Mouse (Mus musculus) kidney, postnatal 0 days (tissue): Measurements from ENCODE around the gene Sdc1. TPM values are rescaled to one million over a fixed set of nuclear protein-coding genes. Genes with fewer than 3 reads are reported as not detected.

Experiments used
- ATAC-seq: fragments of 200-750 bp; cut with Nextera tagmentation; replicated peaks from 2 replicates; pipeline ENCODE4 v1.8.0; 2017; ENCODE audit warnings: low read depth, moderate number of reproducible peaks, moderate TSS enrichment, moderate library complexity; ENCODE audit not compliant: low FRiP score
- DNase-seq: peaks from one replicate; pipeline ENCODE4 v3.0.0-alpha.2; 2016; ENCODE audit warnings: low spot score
- H3K27ac ChIP-seq: fragments of 300-500 bp; sonication (generic); 2 replicates; pipeline ENCODE4 v1.5.1; 2014; ENCODE audit warnings: mild to moderate bottlenecking
- H3K27me3 ChIP-seq: fragments of 300-500 bp; sonication (generic); 2 replicates; pipeline ENCODE4 v1.6.1; 2014; ENCODE audit warnings: low read length, mixed read lengths; ENCODE audit not compliant: insufficient read depth
- H3K36me3 ChIP-seq: fragments of 300-500 bp; sonication (generic); 2 replicates; pipeline ENCODE4 v1.6.1; 2014; ENCODE audit warnings: low read length, mixed read lengths; ENCODE audit not compliant: insufficient read depth
- H3K4me1 ChIP-seq: fragments of 300-500 bp; sonication (generic); replicated peaks from 2 replicates; pipeline ENCODE4 v1.6.1; 2014; ENCODE audit warnings: antibody characterized with exemption, low read length, mixed read lengths; ENCODE audit not compliant: insufficient read depth
- H3K4me2 ChIP-seq: fragments of 300-500 bp; sonication (generic); 2 replicates; pipeline ENCODE4 v1.6.1; 2014; ENCODE audit warnings: mild to moderate bottlenecking, low read length, moderate library complexity, mixed read lengths
- H3K4me3 ChIP-seq: fragments of 300-500 bp; sonication (generic); replicated peaks from 2 replicates; pipeline ENCODE4 v1.5.1; 2014; ENCODE audit warnings: low read depth, low read length
- H3K9ac ChIP-seq: fragments of 300-500 bp; sonication (generic); 2 replicates; pipeline ENCODE4 v1.6.1; 2014; ENCODE audit warnings: low read depth, low read length
- H3K9me3 ChIP-seq: fragments of 300-500 bp; sonication (generic); replicated peaks from 2 replicates; pipeline ENCODE4 v1.6.1; 2016; ENCODE audit warnings: low read length, inconsistent platforms, mixed read lengths
- CTCF ChIP-seq: IDR thresholded peaks from 2 replicates; pipeline ENCODE4 v1.5.1; 2016; ENCODE audit warnings: antibody characterized with exemption, low read depth, mild to moderate bottlenecking, moderate library complexity
- WGBS: fragments of 180-500 bp; shearing (Covaris S2); extraction: QIAGEN DNeasy Blood & Tissue Kit; methylation state at CpG from one replicate; pipeline ENCODE4 v1.1.7; 2014; 5-methylcytosine and 5-hydroxymethylcytosine counted together
- polyA plus RNA-seq: library from polyadenylated mRNA; unstranded; fragments of >200 nt; fragmentation: Nextera tagmentation; extraction: Ambion mirVana; gene quantifications from 2 replicates; pipeline ENCODE4 v1.2.1, GENCODE M21; 2015

The Sdc1 gene
- polyA plus RNA-seq, 1 experiment from 2014 or later, result 39.0 TPM

DNA sequence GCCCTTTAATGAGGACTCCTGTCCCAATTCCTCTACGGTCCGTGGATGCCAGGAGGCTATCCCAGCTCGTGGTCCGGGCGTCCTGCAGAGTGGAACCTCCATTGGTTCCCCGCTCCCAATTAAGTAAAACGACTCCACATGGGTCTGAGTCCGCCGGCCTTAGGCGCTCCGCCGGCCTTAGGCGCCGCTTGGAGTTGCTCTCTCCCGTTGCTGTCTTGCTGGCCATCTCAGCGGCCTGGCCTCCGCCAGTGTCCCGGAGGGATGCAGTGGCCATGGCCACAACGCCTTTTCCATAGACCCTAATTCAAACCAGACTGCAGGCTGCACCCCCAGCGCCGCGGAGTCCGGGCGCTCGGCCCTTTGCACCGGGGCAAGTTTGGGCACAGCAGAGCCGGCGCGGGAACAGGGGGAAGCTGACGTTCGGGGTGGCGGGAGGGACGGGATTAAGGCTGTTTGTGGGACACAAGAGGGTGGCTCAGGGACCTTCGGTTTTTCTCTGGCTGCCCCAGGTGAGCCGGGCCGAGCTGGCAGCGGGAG lies 789 bp downstream of the Sdc1 start:
- DNase-seq, result peak; percentile 47
- H3K4me3 ChIP-seq, result peak overlapping the region; percentile 76
- H3K4me2 ChIP-seq, result peak overlapping the region; percentile 100
- peak overlapping the region; percentile 77 for H3K27ac ChIP-seq
- WGBS, result under 1% methylated on average over 37 of the region's 37 CpGs
- no peaks in the 10 kb centered on the region for H3K9me3 ChIP-seq
- no peak for TF ChIP-seq CTCF
- peak; percentile 9 for ATAC-seq
- no peaks in the 10 kb centered on the region for H3K36me3 ChIP-seq
- H3K9ac ChIP-seq, result peak overlapping the region; percentile 68
- no peaks in the 10 kb centered on the region for H3K27me3 ChIP-seq
- H3K4me1 ChIP-seq, result 0 out of 2 replicates have a peak, but pooled peaks cover 3% of the 10 kb centered on the region

DNA sequence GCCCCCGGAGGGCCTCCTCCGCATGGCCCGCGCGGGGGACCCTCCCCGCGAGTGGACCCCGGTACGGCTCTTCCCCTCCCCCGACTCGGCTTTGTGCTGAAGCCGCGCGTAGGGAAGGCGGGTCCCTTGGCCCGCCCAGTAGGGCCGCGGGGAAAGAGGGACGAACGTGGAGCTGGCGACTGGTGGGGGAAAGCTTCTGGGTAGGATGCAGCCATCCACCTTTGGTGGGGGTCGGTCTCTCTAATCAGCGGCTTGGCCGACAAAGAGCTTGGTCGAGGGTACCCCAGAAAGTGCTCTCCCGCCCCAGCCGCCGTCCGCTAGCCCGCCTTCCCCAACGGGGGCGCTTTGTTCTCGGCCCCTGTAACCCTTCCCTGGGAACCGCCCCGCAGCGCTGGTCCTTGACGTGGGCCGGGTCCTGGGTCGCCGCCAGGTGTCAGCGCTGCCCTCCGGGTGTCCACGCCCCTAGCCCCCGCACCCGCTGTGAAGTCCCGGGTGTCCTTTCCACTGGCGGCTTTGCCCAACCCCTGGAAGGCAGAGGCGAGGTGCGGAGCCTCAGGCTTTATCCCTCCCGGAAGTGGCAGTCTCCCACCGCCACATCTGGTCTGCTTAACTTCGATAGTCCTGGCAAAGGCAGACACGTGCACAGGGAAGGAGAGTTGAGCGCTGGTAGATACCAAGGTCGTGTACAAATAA lies 1.5 kb downstream of the Sdc1 start:
- peak; percentile 44 for TF ChIP-seq CTCF
- DNase-seq (peak; percentile 60), ATAC-seq (0 out of 2 replicates have a peak, but pooled peaks have one; percentile 12)
- peaks cover 4% of the 10 kb centered on the region; the same call in 1 of the 2 replicates for H3K4me1 ChIP-seq
- no peaks in the 10 kb centered on the region for H3K36me3 ChIP-seq
- H3K27ac ChIP-seq, result peak overlapping the region; percentile 77
- H3K4me3 ChIP-seq, result peak overlapping the region; percentile 76
- H3K9me3 ChIP-seq, result no peaks in the 10 kb centered on the region
- H3K27me3 ChIP-seq, result no peaks in the 10 kb centered on the region
- WGBS, result 1% methylated on average over 53 of the region's 55 CpGs
- peak overlapping the region; percentile 100 for H3K4me2 ChIP-seq
- H3K9ac ChIP-seq, result peak overlapping the region; percentile 68

DNA sequence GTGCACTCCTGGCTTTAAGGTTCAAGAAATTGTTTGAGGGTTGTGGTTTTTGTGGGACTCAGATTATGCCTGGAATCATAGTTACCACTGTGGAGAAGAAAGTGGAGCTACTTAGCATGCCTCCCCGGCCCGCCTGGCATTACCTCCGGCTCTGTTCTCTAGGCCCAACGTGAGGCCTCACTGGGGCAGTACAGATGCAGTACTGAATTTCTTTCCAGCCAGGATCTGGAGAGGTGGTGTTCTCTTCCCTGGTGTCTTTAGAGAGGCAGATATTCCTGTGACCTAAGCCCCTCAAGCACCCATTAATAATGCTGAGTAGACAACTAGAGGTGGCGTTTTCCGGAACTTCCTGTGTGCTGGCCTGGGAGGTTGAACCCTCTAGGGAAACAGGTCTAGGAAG lies 2.2 kb downstream of the Sdc1 start:
- 23% methylated on average over 6 of the region's 6 CpGs for WGBS
- Histone ChIP-seq H3K4me3 (peak overlapping the region; percentile 76), H3K9me3 (no peaks in the 10 kb centered on the region), H3K4me1 (peaks cover 9% of the 10 kb centered on the region; the same call in 1 of the 2 replicates), H3K27ac (no peak overlapping the region), H3K36me3 (no peaks in the 10 kb centered on the region), H3K9ac (no peak overlapping the region), H3K4me2 (peak overlapping the region; percentile 100), H3K27me3 (no peaks in the 10 kb centered on the region)
- no peak for DNase-seq
- no peak for ATAC-seq
- no peak for TF ChIP-seq CTCF

DNA sequence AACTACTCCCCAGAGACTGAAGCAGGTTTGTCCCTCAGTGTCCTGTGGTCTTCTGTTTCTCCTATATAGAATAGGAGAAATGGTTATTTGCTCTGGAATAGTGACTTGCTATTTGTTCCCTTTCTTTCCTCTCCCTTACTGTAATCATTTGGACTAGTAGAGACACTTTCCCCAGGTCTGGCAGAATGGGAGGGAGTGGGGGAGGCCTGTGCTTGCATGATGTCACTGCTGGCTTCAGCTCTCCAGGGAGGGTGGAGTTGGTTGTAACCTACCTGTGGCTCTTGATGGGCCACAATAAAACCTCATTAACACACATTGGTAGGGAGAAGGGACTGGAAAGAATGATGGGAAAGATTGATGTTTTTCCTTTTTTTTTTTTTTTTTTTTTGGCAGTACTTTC lies 3.1 kb downstream of the Sdc1 start:
- Histone ChIP-seq H3K36me3 (no peaks in the 10 kb centered on the region), H3K9ac (no peak overlapping the region), H3K4me2 (no peak overlapping the region), H3K4me1 (peaks cover 9% of the 10 kb centered on the region; the same call in 1 of the 2 replicates), H3K4me3 (no peak overlapping the region), H3K27me3 (no peaks in the 10 kb centered on the region), H3K27ac (no peak overlapping the region), H3K9me3 (no peaks in the 10 kb centered on the region)
- ATAC-seq, result no peak
- TF ChIP-seq CTCF, result no peak
- no peak for DNase-seq

DNA sequence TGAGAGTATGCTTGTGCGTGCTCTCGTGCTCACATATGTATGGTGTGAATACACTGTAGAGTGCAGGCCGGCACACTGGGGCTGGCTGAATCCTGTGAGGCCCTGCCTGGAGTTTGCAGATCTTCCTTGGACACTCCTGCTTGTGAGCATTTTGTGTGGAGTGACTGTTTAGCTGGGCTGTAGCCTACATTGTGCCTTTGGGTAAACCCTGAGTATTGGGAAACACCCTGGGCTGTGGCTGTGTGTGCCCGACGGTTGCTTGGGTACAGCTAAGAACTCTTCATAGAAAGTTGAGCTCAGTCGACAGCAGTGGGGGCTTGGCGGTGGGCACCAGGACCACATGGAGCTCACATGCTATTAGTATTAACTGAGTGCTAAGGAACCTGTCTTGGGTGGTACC lies 5.1 kb downstream of the Sdc1 start:
- H3K27ac ChIP-seq, result no peak overlapping the region
- no peak overlapping the region for H3K9ac ChIP-seq
- TF ChIP-seq CTCF, result no peak
- H3K36me3 ChIP-seq, result no peaks in the 10 kb centered on the region
- no peak overlapping the region for H3K4me2 ChIP-seq
- H3K27me3 ChIP-seq, result no peaks in the 10 kb centered on the region
- no peak for ATAC-seq
- no peaks in the 10 kb centered on the region for H3K9me3 ChIP-seq
- 90% methylated on average over 7 of the region's 7 CpGs for WGBS
- no peak for DNase-seq
- peaks cover 9% of the 10 kb centered on the region; the same call in 1 of the 2 replicates for H3K4me1 ChIP-seq
- no peak overlapping the region for H3K4me3 ChIP-seq

DNA sequence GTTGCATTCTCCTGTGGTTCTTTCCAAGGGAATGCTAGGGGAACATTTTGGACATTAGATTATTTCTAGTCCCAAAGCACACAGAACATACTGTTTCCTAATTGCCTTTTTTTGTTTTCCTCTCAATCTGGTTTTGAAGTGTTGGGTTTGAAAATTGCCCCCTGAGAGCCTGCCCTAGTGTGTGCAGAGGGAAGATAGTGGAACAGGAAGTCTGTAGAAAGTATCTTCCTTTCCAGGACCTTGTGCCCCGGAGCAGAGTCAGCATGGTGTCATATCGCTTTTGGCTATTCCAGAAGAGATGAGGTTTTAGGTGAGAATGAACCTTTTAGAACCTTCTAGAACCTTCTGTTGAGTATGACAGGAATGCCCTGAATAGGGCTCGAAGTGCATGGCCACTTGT lies 5.6 kb downstream of the Sdc1 start:
- no peak for ATAC-seq
- no peaks in the 10 kb centered on the region for H3K36me3 ChIP-seq
- no peak overlapping the region for H3K4me2 ChIP-seq
- no peak overlapping the region for H3K4me3 ChIP-seq
- H3K9me3 ChIP-seq, result no peaks in the 10 kb centered on the region
- H3K9ac ChIP-seq, result no peak overlapping the region
- H3K4me1 ChIP-seq, result peaks cover 9% of the 10 kb centered on the region; the same call in 1 of the 2 replicates
- TF ChIP-seq CTCF, result no peak
- 83% methylated on average over 3 of the region's 3 CpGs for WGBS
- no peaks in the 10 kb centered on the region for H3K27me3 ChIP-seq
- no peak for DNase-seq
- no peak overlapping the region for H3K27ac ChIP-seq
